Mouse (Mus musculus): ENCODE data around the gene Ntrk3. TPM values are rescaled to one million over a fixed set of nuclear protein-coding genes. Genes with fewer than 3 reads are reported as not detected.

Gene Ntrk3
- polyA plus RNA-seq, 1 experiment, result 91.5 TPM

DNA sequence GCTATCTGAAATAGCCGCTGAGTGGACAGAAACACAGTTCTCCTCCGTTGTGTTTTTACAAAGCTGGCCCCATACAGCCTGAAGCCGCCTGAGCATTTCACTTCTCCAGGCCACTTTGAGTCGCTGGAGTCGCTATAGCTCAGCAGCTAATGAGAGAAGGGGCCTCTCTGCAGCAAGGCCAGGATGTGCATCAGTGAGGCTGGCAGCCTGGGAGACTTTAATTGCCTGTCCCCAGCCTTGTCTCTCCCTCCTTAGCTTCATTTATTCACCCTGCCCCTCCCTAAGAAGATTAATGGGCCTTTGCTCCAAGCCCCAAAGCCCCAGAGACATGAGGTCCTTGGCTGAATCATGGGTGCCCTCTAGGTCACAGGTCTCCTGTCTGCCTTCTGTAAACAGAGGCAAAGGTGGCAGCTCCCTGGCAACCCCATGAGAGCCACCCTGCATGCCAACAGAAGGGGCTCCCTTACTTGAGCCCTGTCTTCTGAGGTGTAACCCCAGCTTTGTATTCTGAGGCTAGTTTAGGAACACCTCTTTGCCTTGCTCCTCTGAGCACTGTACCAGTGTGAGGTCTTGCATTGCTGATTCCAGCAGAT lies 132.2 kb downstream of the Ntrk3 start:
- DNase-seq, result no peak
- WGBS, result 75% methylated on average over 5 of the region's 5 CpGs
- no peak for TF ChIP-seq CTCF (IDR thresholded peaks at IDR 0.05; ENCODE audit: borderline replicate concordance, insufficient read depth, low read depth, low read length)
- no peak for TF ChIP-seq POLR2A (IDR thresholded peaks at IDR 0.05; ENCODE audit: borderline replicate concordance, insufficient read depth, low read length)

DNA sequence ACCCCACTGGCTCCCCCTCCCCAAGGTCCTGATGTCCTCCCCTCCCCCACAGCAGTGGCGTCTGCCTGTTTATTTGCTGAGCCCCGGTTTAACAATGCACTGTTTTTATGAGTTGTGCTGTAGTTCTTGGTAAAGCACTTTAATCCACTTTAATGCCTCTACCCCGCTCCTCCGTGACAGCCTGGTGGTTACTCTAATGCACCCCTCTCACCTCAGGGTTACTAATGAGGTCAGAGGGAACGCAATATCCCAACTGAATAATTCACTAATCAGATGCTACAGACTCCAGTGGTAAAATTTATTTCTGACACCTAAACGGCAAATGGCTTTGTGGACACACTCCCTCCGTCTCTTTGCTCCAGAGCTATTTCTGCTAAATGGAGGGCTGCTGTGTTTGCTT lies 133.9 kb downstream of the Ntrk3 start:
- DNase-seq, result no peak
- H3K4me1 ChIP-seq (ENCODE audit: control insufficient read depth, insufficient read depth, low read length), result peaks cover 8% of the 10 kb centered on the region; the same call in 1 of the 2 replicates
- no peak overlapping the region for H3K4me3 ChIP-seq (replicated peaks; ENCODE audit: insufficient read depth, low read depth, low read length)
- 84% methylated on average over 7 of the region's 7 CpGs for WGBS
- no peaks in the 10 kb centered on the region for H3K27me3 ChIP-seq (ENCODE audit: control insufficient read depth, insufficient read depth, low read length)
- no peak overlapping the region for H3K27ac ChIP-seq (ENCODE audit: insufficient read depth, low read length)
- no peak for TF ChIP-seq CTCF (IDR thresholded peaks at IDR 0.05; ENCODE audit: borderline replicate concordance, insufficient read depth, low read depth, low read length)
- no peak for TF ChIP-seq POLR2A (IDR thresholded peaks at IDR 0.05; ENCODE audit: borderline replicate concordance, insufficient read depth, low read length)

More for the DNA sequence above, 132.2 kb downstream of the Ntrk3 start:
- Histone ChIP-seq H3K27me3 (ENCODE audit: control insufficient read depth, insufficient read depth, low read length) (no peaks in the 10 kb centered on the region), H3K4me1 (ENCODE audit: control insufficient read depth, insufficient read depth, low read length) (peaks cover 3% of the 10 kb centered on the region; the same call in 1 of the 2 replicates), H3K4me3 (replicated peaks; ENCODE audit: insufficient read depth, low read depth, low read length) (no peak overlapping the region), H3K27ac (ENCODE audit: insufficient read depth, low read length) (no peak overlapping the region)

GRCm38 (mm10) chr7:78601851-78602250 lies 136.0 kb downstream of the Ntrk3 start:
- H3K4me1 ChIP-seq (ENCODE audit: control insufficient read depth, insufficient read depth, low read length), result peaks cover 8% of the 10 kb centered on the region; the same call in 1 of the 2 replicates
- H3K27ac ChIP-seq (ENCODE audit: insufficient read depth, low read length), result no peak overlapping the region
- 87% methylated on average over 3 of the region's 3 CpGs for WGBS
- H3K4me3 ChIP-seq (replicated peaks; ENCODE audit: insufficient read depth, low read depth, low read length), result no peak overlapping the region
- H3K27me3 ChIP-seq (ENCODE audit: control insufficient read depth, insufficient read depth, low read length), result no peaks in the 10 kb centered on the region
- no peak for DNase-seq
- TF ChIP-seq CTCF (IDR thresholded peaks at IDR 0.05; ENCODE audit: borderline replicate concordance, insufficient read depth, low read depth, low read length) (no peak), POLR2A (IDR thresholded peaks at IDR 0.05; ENCODE audit: borderline replicate concordance, insufficient read depth, low read length) (no peak)

GRCm38 (mm10) chr7:78600886-78601285 lies 136.9 kb downstream of the Ntrk3 start:
- no peak overlapping the region for H3K4me3 ChIP-seq (replicated peaks; ENCODE audit: insufficient read depth, low read depth, low read length)
- TF ChIP-seq POLR2A (IDR thresholded peaks at IDR 0.05; ENCODE audit: borderline replicate concordance, insufficient read depth, low read length) (no peak), CTCF (IDR thresholded peaks at IDR 0.05; ENCODE audit: borderline replicate concordance, insufficient read depth, low read depth, low read length) (no peak)
- H3K27me3 ChIP-seq (ENCODE audit: control insufficient read depth, insufficient read depth, low read length), result no peaks in the 10 kb centered on the region
- DNase-seq, result no peak
- 50% methylated on average over 6 of the region's 6 CpGs for WGBS
- peaks cover 8% of the 10 kb centered on the region; the same call in 1 of the 2 replicates for H3K4me1 ChIP-seq (ENCODE audit: control insufficient read depth, insufficient read depth, low read length)
- H3K27ac ChIP-seq (ENCODE audit: insufficient read depth, low read length), result no peak overlapping the region

- TF ChIP-seq CTCF (IDR thresholded peaks at IDR 0.05; ENCODE audit: borderline replicate concordance, insufficient read depth, low read depth, low read length) (no peak), POLR2A (IDR thresholded peaks at IDR 0.05; ENCODE audit: borderline replicate concordance, insufficient read depth, low read length) (no peak)
- peak; percentile 41 to 63 for DNase-seq
- 15% methylated on average over 6 of the region's 6 CpGs for WGBS
- peaks cover 8% of the 10 kb centered on the region; the same call in 1 of the 2 replicates for H3K4me1 ChIP-seq (ENCODE audit: control insufficient read depth, insufficient read depth, low read length)
- no peak overlapping the region for H3K27ac ChIP-seq (ENCODE audit: insufficient read depth, low read length)
- H3K27me3 ChIP-seq (ENCODE audit: control insufficient read depth, insufficient read depth, low read length), result no peaks in the 10 kb centered on the region
- H3K4me3 ChIP-seq (replicated peaks; ENCODE audit: insufficient read depth, low read depth, low read length), result no peak overlapping the region
Observed at GRCm38 (mm10) chr7:78599941-78600677, 137.7 kb downstream of the Ntrk3 start.

GRCm38 (mm10) chr7:78598147-78598546 lies 139.7 kb downstream of the Ntrk3 start:
- 19% methylated on average over 12 of the region's 12 CpGs for WGBS
- TF ChIP-seq CTCF (IDR thresholded peaks at IDR 0.05; ENCODE audit: borderline replicate concordance, insufficient read depth, low read depth, low read length), result no peak
- no peak for TF ChIP-seq POLR2A (IDR thresholded peaks at IDR 0.05; ENCODE audit: borderline replicate concordance, insufficient read depth, low read length)
- Histone ChIP-seq H3K4me3 (replicated peaks; ENCODE audit: insufficient read depth, low read depth, low read length) (no peak overlapping the region), H3K27me3 (ENCODE audit: control insufficient read depth, insufficient read depth, low read length) (no peaks in the 10 kb centered on the region), H3K4me1 (ENCODE audit: control insufficient read depth, insufficient read depth, low read length) (peaks cover 8% of the 10 kb centered on the region; the same call in 1 of the 2 replicates), H3K27ac (ENCODE audit: insufficient read depth, low read length) (no peak overlapping the region)
- no peak for DNase-seq

DNA sequence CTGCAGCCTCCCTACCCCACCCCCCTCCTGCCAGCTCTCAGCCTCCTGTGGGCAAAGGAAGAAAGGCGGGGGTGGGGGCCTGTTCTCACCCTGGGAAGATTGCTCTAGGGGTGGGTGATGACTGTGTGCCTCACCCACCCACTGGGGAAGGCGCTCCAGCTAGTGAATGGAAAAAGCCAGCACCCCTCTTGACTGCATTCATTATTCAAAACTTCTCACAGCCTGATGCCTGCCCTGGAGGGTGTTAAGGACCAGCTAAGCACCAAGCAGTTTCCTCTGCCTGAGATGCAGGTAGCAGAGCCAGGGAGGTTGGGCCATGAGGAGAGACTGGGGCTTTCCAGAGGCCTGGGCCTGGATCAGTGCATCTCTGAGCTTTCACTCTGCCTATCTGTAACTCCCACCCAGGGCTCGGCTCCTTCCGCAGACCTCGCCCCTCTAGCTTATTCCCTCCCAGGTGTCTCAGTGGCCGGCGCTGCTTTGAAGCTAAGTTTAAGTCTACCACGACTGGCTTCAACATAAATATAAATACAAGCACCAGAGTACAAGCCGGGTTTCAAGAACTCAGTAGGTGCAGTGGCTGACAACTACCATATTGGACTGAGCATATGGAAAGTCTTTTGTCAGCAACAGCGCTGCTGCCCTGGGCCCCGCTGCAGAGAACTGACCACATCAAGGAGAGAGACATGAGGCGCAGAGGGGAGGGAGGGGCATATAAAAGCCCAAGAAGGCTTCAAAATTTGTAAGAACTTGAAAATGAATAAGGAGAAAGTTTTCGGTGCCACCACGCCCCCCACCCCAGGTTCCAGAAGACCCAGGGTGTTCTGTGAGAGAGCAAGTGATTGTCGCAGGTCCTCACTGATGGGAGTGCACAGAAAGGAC lies 140.3 kb downstream of the Ntrk3 start:
- 76% methylated on average over 15 of the region's 15 CpGs for WGBS
- Histone ChIP-seq H3K27me3 (ENCODE audit: control insufficient read depth, insufficient read depth, low read length) (no peaks in the 10 kb centered on the region), H3K4me3 (replicated peaks; ENCODE audit: insufficient read depth, low read depth, low read length) (no peak overlapping the region), H3K27ac (ENCODE audit: insufficient read depth, low read length) (no peak overlapping the region), H3K4me1 (ENCODE audit: control insufficient read depth, insufficient read depth, low read length) (peaks cover 8% of the 10 kb centered on the region; the same call in 1 of the 2 replicates)
- DNase-seq, result no peak
- TF ChIP-seq POLR2A (IDR thresholded peaks at IDR 0.05; ENCODE audit: borderline replicate concordance, insufficient read depth, low read length), result no peak
- TF ChIP-seq CTCF (IDR thresholded peaks at IDR 0.05; ENCODE audit: borderline replicate concordance, insufficient read depth, low read depth, low read length), result no peak

All from cerebellum, adult 2 months (tissue).